16 mouse cellular contexts compared by ENCODE assay signal in genomic region chr14:105359829-105360228, GRCm38 (mm10).
"Had no signal": no experiment of that assay in that cellular context is flagged by ENCODE, and none has a peak within 500 bp of the region (broad histone marks: within the 10 kb centered on the region; RNA-seq: fewer than 3 reads in every experiment).

No protein-coding gene starts in this region.

- H3K4me1 ChIP-seq: kidney, embryonic 15.5 days; limb, embryonic 12.5 days; limb, embryonic 15.5 days; midbrain, embryonic 12.5 days had no signal

- DNase-seq: layer of hippocampus, postnatal 36 days; left cerebral cortex, postnatal 4 days; thymus, adult 18-20 months; thymus, postnatal 36 days had no signal

- ATAC-seq: liver, postnatal 0 days; lung, postnatal 0 days; midbrain, embryonic 16.5 days had no signal

- H3K27ac ChIP-seq: kidney, embryonic 15.5 days; left cerebral cortex, adult 2 months; limb, embryonic 12.5 days; limb, embryonic 15.5 days; liver, embryonic 14.5 days; macrophage; midbrain, embryonic 12.5 days had no signal

- H3K4me2 ChIP-seq: kidney, embryonic 15.5 days; limb, embryonic 12.5 days; limb, embryonic 15.5 days; liver, embryonic 11.5 days; lung, embryonic 14.5 days; midbrain, embryonic 12.5 days had no signal

- H3K9ac ChIP-seq: kidney, embryonic 15.5 days; limb, embryonic 12.5 days; limb, embryonic 15.5 days; liver, embryonic 14.5 days; liver, postnatal 0 days; lung, embryonic 14.5 days; midbrain, embryonic 12.5 days had no signal

- H3K9me3 ChIP-seq: kidney, embryonic 15.5 days; limb, embryonic 12.5 days; limb, embryonic 15.5 days; midbrain, embryonic 12.5 days had no signal

- H3K36me3 ChIP-seq: kidney, embryonic 15.5 days; limb, embryonic 12.5 days; limb, embryonic 15.5 days; midbrain, embryonic 12.5 days had no signal

- H3K4me3 ChIP-seq: kidney, embryonic 15.5 days; left cerebral cortex, adult 2 months; limb, embryonic 12.5 days; limb, embryonic 15.5 days; midbrain, embryonic 12.5 days had no signal

- H3K27me3 ChIP-seq: kidney, embryonic 15.5 days; limb, embryonic 12.5 days; limb, embryonic 15.5 days; midbrain, embryonic 12.5 days had no signal
